In the genomic region with DNA sequence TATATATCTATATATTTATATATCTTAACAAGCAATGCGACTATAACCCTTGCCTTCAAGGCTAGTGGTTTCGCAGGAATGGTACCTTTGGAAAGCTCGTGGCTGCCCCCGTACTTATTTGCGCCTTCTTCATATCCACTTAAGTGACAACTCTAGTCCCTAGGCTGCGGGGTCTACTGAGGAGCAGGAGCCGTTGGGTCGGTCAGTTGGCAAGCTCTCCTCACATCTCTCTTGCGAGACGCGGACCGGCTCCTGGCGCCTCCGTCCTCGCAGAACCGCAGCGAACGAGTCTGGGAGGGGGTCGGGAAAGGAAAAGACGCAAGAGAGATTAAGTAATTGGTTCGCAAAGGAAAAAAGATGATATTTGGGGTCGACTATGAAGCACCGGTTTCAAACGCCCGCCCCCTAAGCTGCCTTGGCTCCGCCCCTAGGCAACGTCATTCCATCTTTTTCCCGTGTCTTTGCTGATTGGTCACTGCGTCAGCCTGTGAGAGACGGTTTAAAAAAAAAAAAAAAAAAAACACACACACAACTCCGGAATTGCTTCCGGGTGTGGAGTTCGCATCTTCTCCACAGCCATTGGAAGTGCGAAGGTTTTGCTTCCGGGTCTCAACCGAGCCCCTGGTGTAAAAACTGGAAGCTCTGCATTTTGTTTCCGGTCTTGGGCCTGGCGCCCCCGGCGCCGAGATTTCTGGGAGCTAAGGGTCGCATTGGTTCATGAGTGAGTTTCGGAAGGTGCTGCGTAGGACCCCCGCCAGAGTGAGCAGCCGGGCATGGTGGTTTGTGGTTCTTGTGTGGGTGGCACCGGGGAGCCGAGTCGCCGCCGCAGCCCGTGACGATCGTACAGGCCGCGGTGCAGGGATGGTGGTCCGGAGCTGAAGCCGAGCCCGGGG, we compare ENCODE assay signal across 7 mouse cellular contexts. TPM values are rescaled to one million over a fixed set of nuclear protein-coding genes. Genes with fewer than 3 reads are reported as not detected.
DNase-seq lines count a peak whose midpoint lies in the region; ATAC-seq lines count a peak whose summit lies in the region.

Kdm4d (minus strand) TSS at position 460 of the 893 bp plus-strand sequence.
Cwc15 (plus strand) TSS at position 595 of the 893 bp plus-strand sequence.

- peak; percentile 95 for DNase-seq in adrenal gland, postnatal 14 days
- peak; percentile 98 for DNase-seq in embryonic facial prominence, embryonic 11.5 days (ENCODE audit: low spot score)
- DNase-seq in kidney, adult 11 months: peak; percentile 95
- peak; percentile 87 for DNase-seq in limb, embryonic 10.5 days (ENCODE audit: low spot score)
- DNase-seq in spleen, adult 12 weeks (ENCODE audit: low spot score): peak; percentile 91

- H3K27me3 ChIP-seq in embryonic facial prominence, embryonic 11.5 days (ENCODE audit: control insufficient read depth, insufficient read depth, low read length): no peaks in the 10 kb centered on the region
- H3K27me3 ChIP-seq in limb, embryonic 10.5 days (ENCODE audit: low read depth, poor library complexity, severe bottlenecking): no peaks in the 10 kb centered on the region
- no peaks in the 10 kb centered on the region for H3K27me3 ChIP-seq in midbrain, embryonic 13.5 days

- peak; percentile 97 for ATAC-seq in embryonic facial prominence, embryonic 11.5 days (replicated peaks; ENCODE audit: insufficient number of reproducible peaks, low FRiP score, low TSS enrichment, low read depth)
- ATAC-seq in granulocyte monocyte progenitor cell, adult 5-6 weeks (replicated peaks; ENCODE audit: poor library complexity, severe bottlenecking): peak; percentile 87
- peak; percentile 99 for ATAC-seq in midbrain, embryonic 13.5 days

- no peaks in the 10 kb centered on the region for H3K4me1 ChIP-seq in embryonic facial prominence, embryonic 11.5 days (ENCODE audit: control insufficient read depth, insufficient read depth, low read length)
- peaks cover 9% of the 10 kb centered on the region for H3K4me1 ChIP-seq in limb, embryonic 10.5 days
- peaks cover 19% of the 10 kb centered on the region for H3K4me1 ChIP-seq in midbrain, embryonic 13.5 days (replicated peaks)

- peaks cover 3% of the 10 kb centered on the region for H3K36me3 ChIP-seq in embryonic facial prominence, embryonic 11.5 days (replicated peaks; ENCODE audit: control insufficient read depth, insufficient read depth, low read depth, low read length)
- H3K36me3 ChIP-seq in limb, embryonic 10.5 days: peaks cover 32% of the 10 kb centered on the region
- H3K36me3 ChIP-seq in midbrain, embryonic 13.5 days: peaks cover 29% of the 10 kb centered on the region

- no peaks in the 10 kb centered on the region for H3K9me3 ChIP-seq in embryonic facial prominence, embryonic 11.5 days (replicated peaks; ENCODE audit: control insufficient read depth, low read length)
- H3K9me3 ChIP-seq in limb, embryonic 10.5 days (replicated peaks): no peaks in the 10 kb centered on the region
- H3K9me3 ChIP-seq in midbrain, embryonic 13.5 days: no peaks in the 10 kb centered on the region

- H3K9ac ChIP-seq in embryonic facial prominence, embryonic 11.5 days (replicated peaks; ENCODE audit: low read length): peak within 1 kb of the TSS; percentile 72
- H3K9ac ChIP-seq in midbrain, embryonic 13.5 days (replicated peaks): peak within 1 kb of the TSS; percentile 88

- H3K4me2 ChIP-seq in embryonic facial prominence, embryonic 11.5 days (ENCODE audit: low read depth, low read length): peak within 1 kb of the TSS; percentile 65
- peak within 1 kb of the TSS; percentile 85 for H3K4me2 ChIP-seq in midbrain, embryonic 13.5 days (replicated peaks)

- H3K27ac ChIP-seq in embryonic facial prominence, embryonic 11.5 days (replicated peaks; ENCODE audit: low read depth, low read length): no peak within 1 kb of the TSS; the same call in 1 of the 2 replicates
- H3K27ac ChIP-seq in limb, embryonic 10.5 days: peak within 1 kb of the TSS; percentile 86
- H3K27ac ChIP-seq in midbrain, embryonic 13.5 days: peak within 1 kb of the TSS; percentile 79

- peak within 1 kb of the TSS; percentile 49 for H3K4me3 ChIP-seq in embryonic facial prominence, embryonic 11.5 days (ENCODE audit: low read depth, low read length)
- peak within 1 kb of the TSS; percentile 74 for H3K4me3 ChIP-seq in limb, embryonic 10.5 days
- peak within 1 kb of the TSS; percentile 91 for H3K4me3 ChIP-seq in midbrain, embryonic 13.5 days (replicated peaks)

- WGBS in embryonic facial prominence, embryonic 11.5 days: under 1% methylated on average over 59 of the region's 59 CpGs
- under 1% methylated on average over 59 of the region's 59 CpGs for WGBS in limb, embryonic 10.5 days
- WGBS in midbrain, embryonic 13.5 days: under 1% methylated on average over 59 of the region's 59 CpGs

RNA-seq across cellular contexts. Expression of gene Kdm4d, which starts in this region (rescaled TPM):
- 0.30 and 0.34 TPM in 2 replicates for total RNA-seq in adrenal gland, postnatal 14 days (2021)
- 0.07 TPM in 1 of 2 replicates, not detected in the other for polyA plus RNA-seq in embryonic facial prominence, embryonic 11.5 days (2014; fragmentation: Nextera tagmentation; extraction: Ambion mirVana)
- total RNA-seq in granulocyte monocyte progenitor cell, adult 5-6 weeks (2014; fragmentation: Nextera tagmentation): 0.19 TPM in 1 of 2 replicates, not detected in the other
- 0.10 and 0.82 TPM in 2 replicates for total RNA-seq in granulocyte monocyte progenitor cell, adult 5-6 weeks (2017)
- 0.09 and 0.28 TPM in 2 replicates for polyA plus RNA-seq in limb, embryonic 10.5 days (2016; fragmentation: Nextera tagmentation; extraction: Ambion mirVana)
- polyA plus RNA-seq in midbrain, embryonic 13.5 days (2015; fragmentation: Nextera tagmentation; extraction: Ambion mirVana): 0.32 and 0.43 TPM in 2 replicates

RNA-seq across cellular contexts. Expression of gene Cwc15, which starts in this region (rescaled TPM):
- total RNA-seq in adrenal gland, postnatal 14 days (2021): 124 TPM in 2 replicates
- polyA plus RNA-seq in embryonic facial prominence, embryonic 11.5 days (2014; fragmentation: Nextera tagmentation; extraction: Ambion mirVana): 210 and 233 TPM in 2 replicates
- total RNA-seq in granulocyte monocyte progenitor cell, adult 5-6 weeks (2014; fragmentation: Nextera tagmentation): 180 and 225 TPM in 2 replicates
- 214 and 236 TPM in 2 replicates for total RNA-seq in granulocyte monocyte progenitor cell, adult 5-6 weeks (2017)
- polyA plus RNA-seq in limb, embryonic 10.5 days (2016; fragmentation: Nextera tagmentation; extraction: Ambion mirVana): 179 and 185 TPM in 2 replicates
- 177 and 180 TPM in 2 replicates for polyA plus RNA-seq in midbrain, embryonic 13.5 days (2015; fragmentation: Nextera tagmentation; extraction: Ambion mirVana)
